Mouse (Mus musculus) cerebellum, adult 9-10 months (tissue): ENCODE results near the gene Rnf223.
"Not testable (repeated sequence)": the region's sequence is repeated elsewhere in the genome, so short reads cannot be mapped to it uniquely, and the experiment has no call there.

ENCODE experiments used
- DNase-seq: peaks from one replicate; pipeline ENCODE4 v3.0.0; 2022

The Rnf223 gene

DNA sequence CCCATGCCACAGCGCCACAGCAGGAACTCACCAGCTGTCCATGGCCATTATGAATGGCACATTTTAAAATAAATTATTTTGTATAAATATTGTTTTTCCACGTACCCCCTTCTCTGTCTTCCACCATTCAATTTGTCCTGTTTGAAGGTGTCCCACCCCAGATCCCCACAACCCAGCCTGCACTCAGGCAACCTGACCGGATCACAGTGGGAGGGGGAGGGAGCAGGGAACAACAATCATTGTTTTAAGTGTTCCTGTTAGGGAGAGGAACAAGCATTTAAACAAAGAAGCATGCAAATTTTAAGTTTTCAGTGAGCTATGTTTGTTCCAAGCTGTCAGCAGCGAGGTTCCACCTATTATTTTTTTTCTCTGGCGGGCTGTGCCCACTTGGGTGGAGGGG, 3.0 kb downstream of the Rnf223 start:
- DNase-seq: no peak

DNA sequence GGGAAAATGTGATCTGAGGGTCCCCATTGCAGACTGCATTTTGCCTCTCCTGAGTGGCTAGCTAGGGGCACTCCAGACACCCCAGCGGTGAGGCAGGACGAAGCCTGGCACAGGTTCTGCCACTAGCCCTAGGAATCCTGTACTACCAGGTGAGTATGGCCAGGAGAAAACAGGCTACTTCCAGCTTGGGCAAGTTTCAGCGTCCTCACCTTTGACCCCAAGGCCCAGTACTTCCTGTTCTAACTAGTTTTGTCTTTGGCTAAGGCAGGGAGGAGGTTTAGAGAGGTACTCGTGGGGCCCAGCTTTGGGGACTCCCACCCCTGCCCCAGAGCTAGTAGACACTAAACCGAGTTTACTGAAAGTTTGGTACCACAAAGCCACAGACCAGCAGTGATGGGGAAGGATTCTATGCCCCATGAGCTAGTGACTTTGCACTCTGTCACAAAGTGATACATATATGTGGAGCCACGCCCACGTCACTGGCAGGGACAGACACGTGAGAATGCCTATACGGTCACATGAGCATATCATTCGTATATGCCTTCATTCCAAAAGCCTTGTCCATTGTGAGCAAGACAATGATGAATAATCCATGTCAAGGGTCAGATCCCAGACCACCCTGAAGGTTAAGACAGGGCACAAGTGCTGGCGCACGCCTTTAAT, 3.8 kb downstream of the Rnf223 start:
- DNase-seq: no peak

DNA sequence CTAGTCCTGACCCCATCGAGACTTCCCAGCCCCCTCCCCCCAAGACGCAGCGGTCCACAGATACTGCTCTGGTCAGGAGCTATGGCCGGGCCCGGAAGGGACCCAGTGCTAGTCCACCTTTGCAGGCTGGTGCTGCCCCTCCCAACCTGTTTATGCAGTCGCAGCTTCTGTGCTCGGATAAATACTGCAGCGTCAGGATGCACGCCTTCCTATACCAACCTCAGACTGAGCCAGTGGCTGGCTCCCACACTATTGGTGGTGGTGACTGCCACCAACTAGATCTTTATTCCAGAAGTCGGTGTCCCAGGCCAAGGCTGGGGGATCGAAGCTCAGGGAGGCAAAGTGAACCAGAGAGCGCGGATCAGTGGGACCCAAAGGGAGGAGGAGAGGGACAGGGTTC, 4.8 kb downstream of the Rnf223 start:
- DNase-seq: no peak

DNA sequence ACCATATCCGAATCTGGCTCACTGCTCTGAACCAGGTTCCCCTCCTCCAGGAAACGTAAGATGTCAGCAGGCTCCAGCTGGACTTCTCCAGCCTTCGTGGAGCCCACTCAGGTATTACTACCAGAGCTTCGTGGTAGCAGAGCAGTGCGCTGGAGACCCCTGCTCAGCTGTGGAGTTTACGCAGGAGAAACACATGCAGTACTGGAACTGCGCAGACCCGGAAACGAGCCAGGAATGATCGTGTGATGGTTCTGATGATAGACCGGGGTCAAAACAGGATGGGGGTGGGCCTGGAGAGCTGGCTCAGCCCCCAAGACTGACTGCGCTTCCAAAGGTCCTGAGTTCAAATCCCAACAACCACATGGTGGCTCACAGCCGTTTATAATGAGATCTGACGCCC, 5.5 kb downstream of the Rnf223 start:
- DNase-seq: no peak

- no peak for DNase-seq
Measured at GRCm38 (mm10) chr4:156136285-156137100, 6.2 kb downstream of the Rnf223 start.

GRCm38 (mm10) chr4:156150887-156151286, 20.6 kb downstream of the Rnf223 start:
- not testable (repeated sequence) for DNase-seq

DNA sequence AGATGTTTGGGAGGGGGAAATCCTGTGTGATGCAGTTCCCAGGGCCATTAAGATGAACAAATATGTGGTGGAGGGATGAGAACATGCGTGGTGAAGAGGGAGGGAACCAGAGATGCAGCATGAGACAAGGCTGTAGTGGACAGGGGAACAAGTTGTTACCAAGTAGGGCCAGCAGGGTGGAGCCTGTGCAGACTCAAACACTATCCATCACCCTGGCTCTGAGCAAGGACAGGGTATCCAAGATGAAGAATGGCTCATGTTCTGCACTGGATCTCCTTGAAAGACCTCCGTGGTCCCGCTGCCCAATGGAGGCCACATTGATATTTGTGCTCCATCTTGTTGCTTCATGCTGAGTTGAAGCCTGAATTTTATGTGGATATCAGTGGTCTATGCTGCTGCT, 24.5 kb downstream of the Rnf223 start:
- DNase-seq: no peak

DNA sequence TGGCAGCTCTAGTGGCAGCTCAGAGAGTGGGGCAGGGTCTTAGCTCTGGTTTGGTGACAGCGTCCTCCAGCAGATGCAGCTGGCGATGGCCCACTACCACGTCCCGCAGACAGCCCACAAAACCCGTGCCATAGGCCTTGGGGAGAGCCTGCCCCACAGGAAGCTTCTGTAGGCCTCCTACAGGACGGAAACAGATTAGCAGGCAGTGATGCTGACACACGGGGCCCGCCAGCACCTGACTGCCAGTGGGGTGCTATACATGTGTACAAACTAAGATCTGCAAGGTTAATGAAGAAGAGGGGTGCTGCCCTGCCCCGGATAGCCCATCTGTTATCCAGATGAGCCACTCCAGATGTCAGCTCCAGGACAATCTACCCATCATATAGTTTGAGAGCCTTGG, 36.2 kb downstream of the Rnf223 start:
- no peak for DNase-seq

GRCm38 (mm10) chr4:156168611-156169010, 38.3 kb downstream of the Rnf223 start:
- DNase-seq: no peak

- DNase-seq: no peak
Measured at GRCm38 (mm10) chr4:156169129-156169528, 38.8 kb downstream of the Rnf223 start.

- no peak for DNase-seq
Measured at GRCm38 (mm10) chr4:156171828-156172227, 41.5 kb downstream of the Rnf223 start.

GRCm38 (mm10) chr4:156177630-156178029, 47.3 kb downstream of the Rnf223 start:
- no peak for DNase-seq
